Mouse (Mus musculus) gastrocnemius, postnatal 14 days (tissue): ENCODE results near the gene Tjp1. TPM values are rescaled to one million over a fixed set of nuclear protein-coding genes. Genes with fewer than 3 reads are reported as not detected.
A peak's percentile ranks its signal among the peaks of the same experiment; 100 is the strongest.

Experiments
- DNase-seq: peaks from one replicate; pipeline ENCODE4 v3.0.0; 2021; ENCODE audit warnings: mixed read lengths
- intact Hi-C: fragments of 180-260 bp; cut with DNase I; formaldehyde crosslinking; loops from one replicate; pipeline ENCODE4 v1.15.1; 2025; ENCODE audit warnings: low total_unique reads
- total RNA-seq, 2 experiments: library from RNA; stranded (reverse); gene quantifications; 2 replicates each; pipeline ENCODE4 v1.2.3; 2021

Tjp1 gene
- total RNA-seq, 2 experiments from 2014 or later, result 40.2 to 42.2 TPM

DNA sequence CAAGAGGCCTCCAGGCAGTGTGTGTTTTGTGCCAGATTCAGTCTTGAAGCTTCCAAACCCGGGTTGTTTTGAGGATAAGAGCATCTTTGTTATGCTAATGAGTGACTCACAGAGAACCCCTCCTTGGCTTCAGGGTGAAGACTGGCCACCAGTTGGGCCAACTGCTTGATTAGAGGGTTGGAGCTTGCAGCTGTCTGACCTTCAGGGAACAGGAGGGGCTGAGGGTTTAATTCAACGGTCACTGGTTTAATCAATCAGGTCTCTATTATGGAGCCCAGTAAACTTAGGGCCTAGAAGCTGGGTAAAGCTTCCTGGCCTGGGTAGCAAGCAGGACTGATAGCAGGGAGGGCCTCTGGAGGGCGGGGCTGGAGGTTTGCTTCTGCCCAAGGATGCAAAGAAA lies 73.3 kb downstream of the Tjp1 start:
- DNase-seq, result no peak
- intact Hi-C loops, result no loop called here

- DNase-seq, result peak; percentile 65
- intact Hi-C loops, result no loop called here
Measured at GRCm38 (mm10) chr7:65452246-65452645, 75.3 kb downstream of the Tjp1 start.

GRCm38 (mm10) chr7:65450158-65450557 lies 77.4 kb downstream of the Tjp1 start:
- intact Hi-C loops, result no loop called here
- no peak for DNase-seq

GRCm38 (mm10) chr7:65441505-65441904 lies 86.1 kb downstream of the Tjp1 start:
- DNase-seq, result no peak
- intact Hi-C loops, result no loop called here

DNA sequence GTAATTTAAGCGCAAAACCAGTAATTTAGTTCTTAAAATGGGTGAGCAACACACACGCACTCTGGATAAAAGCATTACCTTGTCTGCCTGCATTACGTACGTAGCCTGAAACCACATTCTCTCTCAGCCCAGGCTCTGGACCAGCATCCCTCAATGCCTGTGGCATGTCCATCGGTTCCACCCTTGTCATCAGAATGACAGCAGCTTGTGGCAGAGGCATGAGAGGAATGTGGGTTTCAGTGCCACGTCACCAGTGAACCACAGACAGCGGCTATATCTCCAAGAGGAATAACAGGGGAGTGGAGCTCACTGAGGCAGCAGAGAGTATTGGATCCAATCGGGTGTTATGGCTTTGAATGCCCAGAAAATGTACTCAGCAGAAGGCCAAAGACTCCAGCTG lies 88.1 kb downstream of the Tjp1 start:
- intact Hi-C loops, result no loop called here
- DNase-seq, result no peak

- DNase-seq, result no peak
- intact Hi-C loops, result no loop called here
Measured at GRCm38 (mm10) chr7:65438146-65438545, 89.4 kb downstream of the Tjp1 start.

DNA sequence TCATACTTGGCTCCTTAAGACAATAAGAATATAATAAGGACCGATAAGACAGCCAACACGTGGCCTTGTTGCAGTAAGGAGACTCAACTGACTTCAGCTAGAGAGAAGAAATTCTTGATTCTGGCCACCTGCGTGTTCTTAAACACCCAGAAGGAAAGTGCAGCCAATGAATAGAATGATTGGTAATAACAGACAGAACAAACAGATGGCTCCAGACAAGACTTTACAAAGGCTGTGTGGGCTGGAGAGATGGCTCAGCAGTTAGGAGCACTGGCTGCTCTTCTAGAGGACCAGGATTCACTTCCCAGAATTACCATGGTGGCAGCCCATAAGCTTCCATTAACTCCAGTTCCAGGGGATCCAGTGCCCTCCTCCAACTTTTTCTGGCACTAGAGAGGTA lies 90.7 kb downstream of the Tjp1 start:
- intact Hi-C loops, result no loop called here
- no peak for DNase-seq

- intact Hi-C loops, result no loop called here
- DNase-seq, result no peak
Measured at GRCm38 (mm10) chr7:65431018-65431695, 96.4 kb downstream of the Tjp1 start.

DNA sequence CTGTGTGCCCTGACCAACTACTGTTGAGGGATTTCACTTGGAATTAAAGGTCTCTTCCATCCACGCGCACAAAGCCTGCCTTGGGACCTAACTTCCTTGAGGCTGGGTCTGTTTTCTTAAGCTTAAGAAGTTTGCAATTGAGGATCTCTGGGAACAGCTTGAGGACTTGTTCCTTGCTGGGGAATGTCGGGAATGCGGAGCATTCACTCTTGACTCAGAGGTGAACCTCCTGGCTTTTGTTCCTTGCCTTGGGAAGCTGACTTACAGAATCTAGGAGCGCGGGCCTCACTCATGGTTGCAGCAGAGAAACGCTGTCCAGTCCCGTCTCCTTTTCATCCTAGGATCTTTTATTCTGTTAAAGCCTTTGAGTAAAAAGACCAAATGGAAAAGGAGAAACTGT lies 97.2 kb downstream of the Tjp1 start:
- intact Hi-C loops, result no loop called here
- DNase-seq, result no peak

GRCm38 (mm10) chr7:65424519-65424918 lies 103.1 kb downstream of the Tjp1 start:
- no peak for DNase-seq
- intact Hi-C loops, result no loop called here

GRCm38 (mm10) chr7:65422456-65422855 lies 105.1 kb downstream of the Tjp1 start:
- intact Hi-C loops, result no loop called here
- DNase-seq, result no peak

- intact Hi-C loops, result no loop called here
- DNase-seq, result peak; percentile 32
Measured at GRCm38 (mm10) chr7:65421451-65421850, 106.1 kb downstream of the Tjp1 start.

DNA sequence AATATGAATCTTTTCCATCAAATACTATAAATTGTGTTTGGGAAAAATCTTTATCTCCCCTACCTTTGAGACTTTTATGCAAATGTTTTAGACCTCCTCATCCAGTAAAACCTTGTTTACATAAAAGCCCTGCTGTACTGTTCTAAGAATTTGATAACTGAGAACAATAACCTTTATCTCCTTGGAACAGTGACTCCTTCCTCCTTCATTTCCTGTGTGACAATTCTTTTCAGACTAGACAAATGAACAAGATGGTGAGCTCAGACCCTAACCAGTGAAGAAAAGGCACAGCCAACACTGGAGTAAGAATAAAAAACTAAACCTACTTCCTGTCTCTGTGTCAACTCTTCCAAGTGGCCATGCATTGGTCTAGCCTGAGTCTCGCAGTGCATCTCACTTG lies 107.7 kb downstream of the Tjp1 start:
- intact Hi-C loops, result no loop called here
- DNase-seq, result no peak

- intact Hi-C loops, result no loop called here
- DNase-seq, result no peak
Measured at GRCm38 (mm10) chr7:65419012-65419411, 108.6 kb downstream of the Tjp1 start.

- intact Hi-C loops, result no loop called here
- DNase-seq, result no peak
Measured at GRCm38 (mm10) chr7:65418366-65418911, 109.1 kb downstream of the Tjp1 start.

- intact Hi-C loops, result no loop called here
Measured at GRCm38 (mm10) chr7:65417231-65418100, 110.1 kb downstream of the Tjp1 start.

DNA sequence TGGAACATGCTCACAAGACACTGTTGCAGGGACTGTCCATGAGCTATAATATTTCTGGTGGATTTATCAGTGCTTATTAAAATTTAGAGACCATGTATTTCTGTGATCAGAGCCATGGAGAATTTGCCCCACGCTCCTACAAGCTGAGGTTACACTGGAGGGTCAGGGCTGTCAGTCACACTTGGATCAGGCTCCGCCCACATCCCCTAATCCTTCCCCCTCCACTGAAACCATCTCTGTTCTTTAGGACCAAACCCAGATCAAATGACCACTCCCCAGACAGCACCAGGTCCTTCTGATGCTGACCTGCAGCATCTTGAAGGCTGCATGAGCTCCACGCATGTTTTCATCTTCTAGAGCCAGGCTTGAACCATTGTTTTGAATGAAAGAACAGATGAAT lies 111.1 kb downstream of the Tjp1 start:
- intact Hi-C loops, result no loop called here
- DNase-seq, result no peak

More at GRCm38 (mm10) chr7:65417231-65418100, 110.1 kb downstream of the Tjp1 start:
- DNase-seq, result peak; percentile 24

GRCm38 (mm10) chr7:65413946-65414945 lies 113.3 kb downstream of the Tjp1 start:
- no peak for DNase-seq

GRCm38 (mm10) chr7:65410668-65411067 lies 116.9 kb downstream of the Tjp1 start:
- peak; percentile 55 for DNase-seq
- intact Hi-C loops, result no loop called here

More at GRCm38 (mm10) chr7:65413946-65414945, 113.3 kb downstream of the Tjp1 start:
- intact Hi-C loops, result no loop called here
